Mouse (Mus musculus): ENCODE data around the gene Zmynd11.

Gene Zmynd11

GRCm38 (mm10) chr13:9713462-9714134, 51.5 kb downstream of the Zmynd11 start:
- DNase-seq (ENCODE audit: low read depth, low spot score): no peak

- no peak for DNase-seq (ENCODE audit: low read depth, low spot score)
Observed at GRCm38 (mm10) chr13:9712971-9713370, 52.2 kb downstream of the Zmynd11 start.

GRCm38 (mm10) chr13:9712409-9712808, 52.7 kb downstream of the Zmynd11 start:
- no peak for DNase-seq (ENCODE audit: low read depth, low spot score)

GRCm38 (mm10) chr13:9708433-9709240, 56.5 kb downstream of the Zmynd11 start:
- no peak for DNase-seq (ENCODE audit: low read depth, low spot score)

DNA sequence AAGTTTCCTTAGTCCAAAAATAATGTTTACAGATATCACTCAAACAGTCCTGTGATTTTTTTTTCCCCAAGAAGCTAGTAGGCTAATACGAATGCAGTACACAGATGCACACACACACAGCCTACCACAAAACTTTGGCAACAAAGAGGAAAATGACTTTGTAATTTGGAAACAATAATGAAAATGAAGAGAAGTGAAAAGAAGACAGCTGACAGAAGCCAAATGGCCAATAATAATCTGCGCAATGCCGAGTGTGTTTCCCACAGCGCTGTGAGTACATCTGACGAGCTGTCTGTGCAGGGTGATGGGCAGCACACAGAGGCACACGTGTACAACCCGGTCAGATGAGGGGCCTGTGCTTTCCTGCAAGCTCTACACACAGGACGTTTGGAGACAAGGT, 58.4 kb downstream of the Zmynd11 start:
- no peak for DNase-seq (ENCODE audit: low read depth, low spot score)

- DNase-seq (ENCODE audit: low read depth, low spot score): no peak
Observed at GRCm38 (mm10) chr13:9702615-9703235, 62.4 kb downstream of the Zmynd11 start.

DNA sequence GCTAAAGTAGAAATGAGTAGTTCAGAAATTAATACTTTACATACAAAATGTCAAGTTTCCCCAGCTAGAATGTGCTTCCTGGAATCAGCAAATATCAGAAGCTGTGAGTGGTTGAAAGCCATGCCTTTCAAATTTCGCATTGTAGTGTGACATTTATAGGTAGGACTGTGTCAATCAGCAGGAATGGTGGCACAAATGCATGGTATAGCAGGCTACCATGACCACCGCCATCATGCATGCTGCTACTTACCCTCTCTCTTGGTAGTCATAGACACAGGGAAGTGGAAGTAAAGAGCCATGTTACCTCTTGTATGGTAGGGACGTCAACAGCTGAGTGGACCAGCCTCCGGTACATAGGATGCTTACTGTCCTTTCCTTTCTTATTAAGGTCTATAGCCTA, 67.8 kb downstream of the Zmynd11 start:
- no peak for DNase-seq (ENCODE audit: low read depth, low spot score)

- DNase-seq (ENCODE audit: low read depth, low spot score): no peak
Observed at GRCm38 (mm10) chr13:9695809-9696208, 69.3 kb downstream of the Zmynd11 start.

DNA sequence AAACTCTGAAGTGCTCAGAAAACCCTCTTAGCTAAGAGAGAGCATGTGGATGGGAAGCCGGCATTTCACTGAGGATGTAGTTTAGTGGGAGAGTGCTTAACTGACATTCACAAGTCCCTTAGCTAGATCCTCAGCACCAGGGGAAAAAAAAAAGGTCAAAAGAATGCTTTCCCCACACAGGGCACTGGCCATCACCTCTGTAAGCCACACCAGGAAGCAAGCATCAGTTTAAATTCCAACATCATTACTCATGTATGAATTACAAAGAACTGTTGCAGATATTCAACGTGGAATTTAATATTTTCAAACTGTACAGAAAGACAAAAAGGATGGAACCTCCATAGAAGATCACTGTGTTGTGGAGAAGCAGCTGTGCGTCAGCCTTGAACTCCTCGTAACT, 69.7 kb downstream of the Zmynd11 start:
- DNase-seq (ENCODE audit: low read depth, low spot score): no peak

DNA sequence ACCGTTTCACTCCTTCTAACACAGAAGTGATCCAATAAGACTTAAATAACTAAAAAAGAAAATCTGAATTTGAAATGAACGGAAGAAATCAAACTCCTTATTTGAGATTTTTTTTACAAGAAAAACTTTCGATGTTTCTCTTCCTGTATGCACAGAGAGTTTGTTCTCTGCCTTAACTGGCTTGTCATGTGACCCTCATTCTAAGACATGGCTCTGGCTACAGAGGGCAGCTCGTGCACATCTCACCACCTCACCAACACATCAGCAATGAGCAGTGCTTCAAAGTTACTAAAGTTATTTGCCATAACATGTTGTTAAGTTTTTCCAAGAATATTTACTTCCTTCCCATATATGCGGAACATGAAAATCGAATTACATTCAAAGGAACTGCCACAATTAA, 70.5 kb downstream of the Zmynd11 start:
- no peak for DNase-seq (ENCODE audit: low read depth, low spot score)

DNA sequence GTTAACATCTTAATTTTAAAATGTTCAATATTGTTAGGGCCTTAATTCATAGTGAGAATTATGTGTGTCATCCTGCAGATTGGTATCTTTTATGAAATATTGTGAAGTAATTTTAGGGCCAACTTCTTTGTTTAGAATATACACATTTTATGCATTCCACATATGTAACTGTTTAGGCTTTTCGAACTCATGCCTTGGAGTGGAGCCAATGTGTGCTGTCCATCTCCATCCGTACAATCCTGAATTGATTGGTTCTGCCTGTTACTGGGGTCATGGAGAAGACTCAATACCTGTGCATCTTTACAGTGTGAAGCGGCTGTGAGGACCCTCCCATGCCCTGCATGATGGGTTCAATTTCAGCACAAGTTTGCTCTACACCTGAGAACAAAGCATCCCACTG, 72.3 kb downstream of the Zmynd11 start:
- DNase-seq (ENCODE audit: low read depth, low spot score): no peak

GRCm38 (mm10) chr13:9689366-9689765, 75.8 kb downstream of the Zmynd11 start:
- DNase-seq (ENCODE audit: low read depth, low spot score): no peak

DNA sequence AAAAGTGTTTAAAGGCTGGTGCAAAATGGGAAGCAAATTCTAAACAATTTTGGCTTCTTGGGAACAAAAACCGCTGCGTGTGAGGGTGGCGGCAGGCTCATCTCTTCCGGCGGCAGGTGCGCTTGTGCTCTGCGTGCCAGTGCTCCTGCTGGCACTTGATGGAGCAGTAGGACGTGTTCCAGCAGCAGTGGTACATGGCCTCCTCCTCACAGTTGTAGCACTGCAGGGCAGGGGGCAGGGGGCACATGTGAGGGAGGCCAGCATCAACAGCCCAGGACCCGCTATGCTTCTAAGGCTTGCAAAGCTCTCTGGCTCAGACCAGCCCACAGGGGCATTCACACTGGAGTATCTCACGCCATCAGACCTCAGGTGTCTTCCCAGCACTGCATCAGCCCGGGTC, 78.4 kb downstream of the Zmynd11 start:
- DNase-seq (ENCODE audit: low read depth, low spot score): no peak

DNA sequence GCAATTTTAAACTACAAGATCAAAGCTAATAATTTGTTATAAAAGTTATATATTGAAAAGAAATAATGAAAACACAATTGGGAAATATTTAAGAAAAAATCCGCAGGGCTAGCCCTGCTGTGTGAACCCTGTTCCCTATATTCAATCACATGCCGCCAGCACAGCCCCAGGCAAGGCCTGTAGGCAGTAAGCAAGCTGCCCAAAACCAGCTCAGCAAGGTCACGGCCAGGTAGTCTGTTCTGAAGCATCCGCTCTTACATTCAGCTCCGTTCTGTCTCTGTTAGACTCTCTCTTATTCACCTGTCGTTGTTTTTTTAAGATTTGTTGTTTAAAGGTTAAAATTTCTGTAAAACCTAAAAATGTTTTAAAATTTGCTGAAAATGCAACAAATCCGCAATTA, 78.9 kb downstream of the Zmynd11 start:
- DNase-seq (ENCODE audit: low read depth, low spot score): peak; percentile 16

GRCm38 (mm10) chr13:9684153-9684923, 80.8 kb downstream of the Zmynd11 start:
- no peak for DNase-seq (ENCODE audit: low read depth, low spot score)

- DNase-seq (ENCODE audit: low read depth, low spot score): no peak
Observed at GRCm38 (mm10) chr13:9683280-9683679, 81.8 kb downstream of the Zmynd11 start.

DNA sequence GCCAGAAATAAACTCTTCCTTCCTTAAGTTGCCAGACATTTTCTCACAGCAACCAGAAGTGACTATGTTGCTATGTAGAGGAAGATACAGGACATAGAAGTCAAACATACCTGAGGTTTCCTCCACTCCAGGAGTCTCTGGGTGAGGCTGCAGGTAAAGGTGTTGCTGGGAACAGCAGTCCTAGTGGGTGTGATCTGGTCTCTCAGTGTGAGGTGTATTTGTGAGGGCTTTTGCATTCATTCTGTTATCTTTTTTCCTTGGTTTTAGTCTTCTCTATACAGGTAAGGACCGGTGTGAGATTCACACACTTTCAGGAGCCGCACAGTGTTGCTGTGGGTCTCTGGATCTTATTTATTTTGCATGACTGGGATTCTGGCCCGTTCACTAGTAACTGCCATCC, 83.6 kb downstream of the Zmynd11 start:
- DNase-seq (ENCODE audit: low read depth, low spot score): no peak

DNA sequence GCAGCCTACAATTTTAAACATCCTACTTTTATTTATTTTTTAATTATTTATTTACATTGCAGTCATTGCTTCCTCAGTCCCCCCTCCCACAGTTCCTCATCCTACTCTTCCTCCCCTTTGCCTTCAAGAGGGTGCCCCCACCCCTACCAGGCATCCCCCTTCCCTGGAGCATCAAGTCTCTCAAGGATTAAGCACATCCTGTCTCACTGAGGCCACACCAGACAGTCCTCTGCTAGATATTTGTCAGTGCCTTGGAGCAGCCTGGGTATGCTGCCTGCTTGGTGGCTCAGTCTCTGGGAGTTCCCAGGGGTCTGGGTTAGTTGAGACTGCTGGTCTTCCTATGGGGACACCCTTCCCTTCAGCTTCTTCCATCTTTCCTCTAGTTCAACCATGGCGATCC, 91.0 kb downstream of the Zmynd11 start:
- DNase-seq (ENCODE audit: low read depth, low spot score): no peak

- no peak for DNase-seq (ENCODE audit: low read depth, low spot score)
Observed at GRCm38 (mm10) chr13:9669246-9669645, 95.9 kb downstream of the Zmynd11 start.

DNA sequence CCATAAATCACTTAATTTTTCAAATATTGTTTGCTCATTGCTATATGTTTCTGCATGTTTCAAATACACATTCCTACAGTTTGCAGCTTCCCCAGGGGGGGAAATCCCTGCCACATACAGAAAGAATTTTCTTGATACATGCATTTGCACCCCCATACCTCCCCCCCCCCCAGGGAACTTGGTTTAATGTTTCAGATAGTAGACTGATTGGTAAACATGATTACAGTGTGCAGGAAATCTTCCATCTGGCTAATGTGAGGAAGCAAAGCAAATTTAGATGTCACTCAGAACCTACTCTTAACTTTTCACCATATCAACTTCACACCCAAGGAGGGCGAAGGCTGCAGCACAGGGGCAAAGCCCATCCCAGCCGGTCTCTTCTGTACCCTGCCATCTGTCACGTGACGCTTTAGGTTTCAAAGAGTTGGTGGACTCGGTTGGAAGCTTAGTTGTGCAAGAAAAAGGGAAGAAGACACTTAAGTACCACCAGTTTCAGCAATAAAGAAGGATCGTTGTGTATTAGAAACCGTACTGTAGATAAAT, 97.1 kb downstream of the Zmynd11 start:
- no peak for DNase-seq (ENCODE audit: low read depth, low spot score)

DNA sequence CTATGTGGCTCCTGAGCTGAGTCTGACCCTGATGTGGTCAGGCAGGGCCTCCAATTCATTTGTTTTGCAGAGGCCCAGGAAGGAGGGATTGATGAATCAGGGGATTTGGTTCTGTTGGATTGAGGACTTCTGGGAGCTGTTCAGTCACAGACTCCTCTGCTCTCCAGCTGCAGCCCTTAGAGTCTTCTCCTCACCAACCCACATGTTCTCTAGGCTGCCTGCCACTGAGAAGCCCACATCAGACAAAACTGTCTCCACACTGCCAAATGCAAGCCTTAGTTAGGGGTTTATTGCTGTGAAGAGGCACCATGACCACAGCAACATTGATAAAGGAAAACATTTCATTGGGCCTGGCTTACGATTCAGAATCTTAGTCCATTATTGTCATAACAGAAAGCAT, 101.5 kb downstream of the Zmynd11 start:
- no peak for DNase-seq (ENCODE audit: low read depth, low spot score)

- DNase-seq (ENCODE audit: low read depth, low spot score): no peak
Observed at GRCm38 (mm10) chr13:9660711-9661110, 104.4 kb downstream of the Zmynd11 start.
